Mouse (Mus musculus): ENCODE data around the gene Sptbn2. TPM values are rescaled to one million over a fixed set of nuclear protein-coding genes. Genes with fewer than 3 reads are reported as not detected.

Sptbn2 gene
- polyA plus RNA-seq, 1 experiment from 2014 or later, result 2.9 TPM

Other genes with a start within 250 kb of the Sptbn2 start
- 2.2 and 2.4 TPM in 2 replicates for gene Syt12, start 233.7 kb upstream of the Sptbn2 start, polyA plus RNA-seq (2014; fragmentation: Nextera tagmentation; extraction: Ambion mirVana)
- gene 2010003K11Rik, start 212.6 kb upstream of the Sptbn2 start, polyA plus RNA-seq (2014; fragmentation: Nextera tagmentation; extraction: Ambion mirVana), result not detected in 2 replicates
- 10.0 and 16.7 TPM in 2 replicates for gene Pcx, start 200.7 kb upstream of the Sptbn2 start, polyA plus RNA-seq (2014; fragmentation: Nextera tagmentation; extraction: Ambion mirVana)
- gene Lrfn4, start 95.5 kb upstream of the Sptbn2 start, polyA plus RNA-seq (2014; fragmentation: Nextera tagmentation; extraction: Ambion mirVana), result 12.6 and 15.4 TPM in 2 replicates
- gene Rce1, start 85.5 kb upstream of the Sptbn2 start, polyA plus RNA-seq (2014; fragmentation: Nextera tagmentation; extraction: Ambion mirVana), result 73.1 and 85.0 TPM in 2 replicates
- 3.4 and 5.2 TPM in 2 replicates for gene Gm960, start 12.5 kb upstream of the Sptbn2 start, polyA plus RNA-seq (2014; fragmentation: Nextera tagmentation; extraction: Ambion mirVana)
- gene Rbm4b, start 45.3 kb downstream of the Sptbn2 start, polyA plus RNA-seq (2014; fragmentation: Nextera tagmentation; extraction: Ambion mirVana), result 69.2 and 79.8 TPM in 2 replicates
- 64.7 and 69.6 TPM in 2 replicates for gene Rbm4, start 82.7 kb downstream of the Sptbn2 start, polyA plus RNA-seq (2014; fragmentation: Nextera tagmentation; extraction: Ambion mirVana)
- gene Gm21992, start 100.4 kb downstream of the Sptbn2 start, polyA plus RNA-seq (2014; fragmentation: Nextera tagmentation; extraction: Ambion mirVana), result 30.6 and 41.2 TPM in 2 replicates
- gene Rbm14, start 100.5 kb downstream of the Sptbn2 start, polyA plus RNA-seq (2014; fragmentation: Nextera tagmentation; extraction: Ambion mirVana), result 71.4 and 102 TPM in 2 replicates
- gene Ccs, start 128.2 kb downstream of the Sptbn2 start, polyA plus RNA-seq (2014; fragmentation: Nextera tagmentation; extraction: Ambion mirVana), result 53.5 and 57.4 TPM in 2 replicates
- not detected in 2 replicates for gene Ccdc87, start 128.2 kb downstream of the Sptbn2 start, polyA plus RNA-seq (2014; fragmentation: Nextera tagmentation; extraction: Ambion mirVana)
- gene Ctsf, start 144.0 kb downstream of the Sptbn2 start, polyA plus RNA-seq (2014; fragmentation: Nextera tagmentation; extraction: Ambion mirVana), result 36.2 and 43.6 TPM in 2 replicates
- 12.8 and 13.8 TPM in 2 replicates for gene Actn3, start 166.7 kb downstream of the Sptbn2 start, polyA plus RNA-seq (2014; fragmentation: Nextera tagmentation; extraction: Ambion mirVana)
- 8.3 and 9.4 TPM in 2 replicates for gene Zdhhc24, start 167.5 kb downstream of the Sptbn2 start, polyA plus RNA-seq (2014; fragmentation: Nextera tagmentation; extraction: Ambion mirVana)
- gene Bbs1, start 195.5 kb downstream of the Sptbn2 start, polyA plus RNA-seq (2014; fragmentation: Nextera tagmentation; extraction: Ambion mirVana), result 6.3 and 6.8 TPM in 2 replicates
- 70.1 and 87.4 TPM in 2 replicates for gene Dpp3, start 217.1 kb downstream of the Sptbn2 start, polyA plus RNA-seq (2014; fragmentation: Nextera tagmentation; extraction: Ambion mirVana)
- 1.5 and 3.8 TPM in 2 replicates for gene Peli3, start 232.0 kb downstream of the Sptbn2 start, polyA plus RNA-seq (2014; fragmentation: Nextera tagmentation; extraction: Ambion mirVana)